Mouse (Mus musculus) granulocyte monocyte progenitor cell, adult 5-6 weeks (primary cell): ENCODE results near the gene Cyp4f15. TPM values are rescaled to one million over a fixed set of nuclear protein-coding genes. Genes with fewer than 3 reads are reported as not detected.
A peak's percentile ranks its signal among the peaks of the same experiment; 100 is the strongest.
"Not testable (repeated sequence)": the region's sequence is repeated elsewhere in the genome, so short reads cannot be mapped to it uniquely, and the experiment has no call there.

Experiments
- ATAC-seq: replicated peaks from 2 replicates; pipeline ENCODE4 v1.8.0; 2016; ENCODE audit warnings: mild to moderate bottlenecking, moderate TSS enrichment, inconsistent platforms; ENCODE audit not compliant: poor library complexity, severe bottlenecking
- total RNA-seq, 2 experiments: library from RNA; stranded (forward) in 1 of 2; stranded (reverse) in 1 of 2; fragments of 200-712, 200-1000 nt in 1 of 2; fragments of >200 nt in 1 of 2; fragmentation: Nextera tagmentation in 1 of 2; gene quantifications; 2 replicates each; pipeline ENCODE4 v1.2.3; 2014 to 2017

The Cyp4f15 gene
- total RNA-seq (2014; fragmentation: Nextera tagmentation) = not detected in 2 replicates
- total RNA-seq (2017) = not detected in 2 replicates

DNA sequence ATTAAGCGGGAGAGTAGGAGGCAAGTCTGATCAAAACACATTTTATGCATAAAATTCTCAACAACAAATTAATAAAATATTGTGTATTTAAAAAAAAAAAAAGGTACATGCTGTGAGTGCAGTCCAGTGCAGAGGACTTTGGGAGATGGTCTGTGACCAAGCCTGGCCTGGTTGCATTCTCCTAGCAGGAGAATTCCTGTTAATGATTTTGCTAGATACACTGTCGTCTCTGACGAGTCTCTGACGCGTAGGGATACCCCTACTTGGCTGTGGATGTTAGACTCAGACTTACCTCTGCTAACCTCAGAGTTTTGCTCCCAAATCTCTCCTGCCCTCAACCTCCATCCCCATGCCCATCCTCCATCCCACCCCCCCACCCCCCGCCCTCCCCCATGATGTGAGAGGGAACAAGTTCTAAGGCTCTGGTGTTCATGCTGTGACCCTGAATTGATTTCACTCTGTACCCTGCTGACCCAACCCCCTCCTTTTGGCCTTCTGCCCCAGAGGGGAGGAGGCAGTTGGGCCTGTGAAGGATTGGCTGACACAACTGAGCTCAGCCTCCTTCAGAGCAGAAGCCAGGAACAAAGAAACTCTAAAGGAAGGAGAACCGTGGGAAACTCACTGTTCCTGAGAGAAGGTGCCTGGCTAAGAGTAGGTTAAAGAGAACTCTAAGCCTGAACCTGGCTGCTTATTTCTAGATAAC is at the start of gene Cyp4f15:
Cyp4f15 (plus strand) TSS at position 580 of the 703 bp plus-strand sequence.
- ATAC-seq = no peak

DNA sequence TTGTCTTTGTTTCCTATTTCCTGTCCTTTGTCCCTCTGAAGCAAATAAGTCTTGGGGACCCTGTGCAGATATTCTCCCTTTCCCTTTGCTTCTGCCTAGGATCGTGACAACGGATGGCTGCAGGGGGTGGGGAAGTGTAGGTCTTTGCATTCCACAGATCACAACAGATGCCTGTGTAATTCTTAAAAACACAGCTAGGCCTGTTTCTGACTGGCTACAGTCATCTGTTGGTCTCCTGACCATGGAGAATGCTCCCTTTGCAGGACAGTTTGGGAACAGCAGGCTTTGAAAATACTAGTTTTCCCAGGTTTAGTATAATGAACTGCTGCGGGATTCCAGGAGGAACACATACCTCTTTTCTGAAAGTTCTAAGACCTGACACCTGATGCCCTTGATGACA is 49.1 kb upstream of the Cyp4f15 start:
- no peak for ATAC-seq

DNA sequence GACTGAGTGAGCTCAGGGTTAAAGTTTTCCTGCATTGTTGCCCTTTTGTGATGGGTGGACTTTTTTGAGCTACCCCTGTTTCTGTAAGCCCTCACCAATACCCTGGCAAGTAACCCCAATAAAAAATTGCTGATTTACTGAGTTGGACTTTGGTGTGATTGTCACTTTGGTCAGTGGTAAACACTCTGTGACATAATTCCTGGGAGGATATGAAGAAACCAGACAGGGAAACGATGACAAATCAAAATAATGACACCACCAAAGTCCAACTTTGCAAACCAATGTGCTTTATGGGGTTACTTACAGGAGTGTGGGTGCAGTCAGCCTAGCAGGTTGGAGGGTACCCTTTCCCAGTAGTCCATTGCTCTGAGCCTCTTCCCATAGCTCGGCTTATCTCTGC is 48.3 kb upstream of the Cyp4f15 start:
- ATAC-seq = no peak

DNA sequence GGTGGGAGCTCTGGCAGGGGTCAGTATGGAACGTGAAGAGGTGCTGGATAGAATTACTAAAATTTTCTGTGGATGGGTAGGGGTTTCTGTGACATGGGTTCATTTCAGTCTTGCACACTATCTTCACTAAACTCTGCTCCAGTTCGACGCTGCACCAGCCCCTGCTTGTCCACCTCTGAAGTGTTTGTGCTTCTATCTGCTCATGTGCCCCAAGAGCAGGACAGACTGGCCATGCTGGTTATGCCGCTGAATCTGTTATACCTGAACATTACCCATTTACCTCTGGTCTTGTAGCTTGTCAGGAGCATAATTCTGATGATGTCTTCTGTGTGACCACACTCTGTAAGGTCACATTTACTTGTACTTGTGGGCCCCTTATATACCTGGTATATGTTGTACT is 38.8 kb upstream of the Cyp4f15 start:
- ATAC-seq = no peak

DNA sequence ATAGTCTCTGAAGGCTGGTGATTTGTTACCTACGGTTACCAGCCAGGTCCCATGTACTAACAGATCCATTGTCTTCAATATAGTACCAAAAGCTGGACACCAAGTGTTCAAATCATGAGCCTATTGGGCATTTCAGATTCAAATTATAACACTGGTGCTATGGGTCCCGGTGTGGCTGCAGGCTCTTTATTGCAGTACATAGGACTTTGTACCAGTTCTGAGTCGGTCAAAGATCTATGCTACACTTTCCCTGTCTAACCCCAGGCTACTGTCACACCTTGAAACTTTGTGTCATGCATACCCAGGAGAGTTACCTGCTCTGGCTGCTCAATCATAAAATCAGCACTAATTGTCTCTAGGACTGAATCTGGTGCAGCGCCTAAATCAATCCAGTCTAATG is 31.6 kb upstream of the Cyp4f15 start:
- no peak for ATAC-seq

DNA sequence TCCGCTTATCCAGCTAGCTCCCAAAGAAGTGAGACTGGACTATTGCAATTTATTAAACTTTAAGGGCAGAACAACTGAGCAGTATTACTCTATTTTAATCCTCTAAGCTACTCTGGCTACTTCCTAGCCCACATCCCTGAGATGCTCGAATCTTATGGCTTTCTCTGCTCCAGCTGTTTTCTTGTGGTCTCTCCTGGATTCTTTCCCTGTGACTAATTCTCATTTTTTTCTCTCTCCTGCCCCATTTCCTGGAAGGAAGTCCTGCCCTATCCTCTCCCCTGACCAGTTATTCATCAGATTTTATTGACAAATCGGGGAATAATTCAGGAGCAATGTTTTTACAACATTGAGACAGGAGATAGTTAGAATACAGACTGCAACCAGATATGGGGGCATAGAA is 28.4 kb upstream of the Cyp4f15 start:
- ATAC-seq = no peak

DNA sequence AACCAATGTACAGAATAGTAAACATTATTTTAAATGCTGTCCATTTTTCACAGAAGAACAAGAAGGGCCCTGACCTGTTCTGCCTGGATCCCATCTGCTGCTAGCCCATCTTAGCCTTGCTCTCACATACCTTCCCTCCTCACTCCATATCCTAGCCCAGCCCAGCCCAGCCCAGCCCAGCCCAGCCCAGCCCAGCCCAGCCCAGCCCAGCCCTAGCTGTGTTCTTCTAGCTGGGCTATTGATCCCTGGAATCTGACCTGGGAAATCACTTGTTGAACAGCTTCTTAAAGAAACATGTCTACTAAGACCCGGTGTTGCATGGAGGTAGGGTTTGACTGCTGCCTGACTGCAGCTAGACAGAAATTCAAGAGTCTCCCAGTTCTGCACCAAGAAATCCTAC is 27.2 kb upstream of the Cyp4f15 start:
- ATAC-seq = no peak

DNA sequence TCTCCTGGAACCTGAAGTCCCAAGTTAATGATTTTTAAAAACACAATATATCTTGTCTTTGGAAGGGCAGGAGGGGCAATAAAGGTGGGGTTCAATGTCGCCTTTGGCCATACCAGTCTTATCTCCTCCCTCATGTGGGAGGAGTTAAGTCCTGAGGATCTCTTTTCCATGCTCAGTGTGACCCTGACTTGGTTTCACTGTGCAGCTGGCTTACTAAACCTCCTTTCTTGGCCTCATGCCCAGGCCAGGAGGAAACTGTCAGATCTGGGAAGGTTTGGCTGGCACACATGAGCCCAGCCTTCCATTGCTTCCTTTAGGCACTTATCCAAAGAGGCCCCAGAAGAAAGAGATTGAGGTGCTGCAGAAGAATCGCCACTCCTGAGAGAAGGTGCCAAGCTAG is 26.7 kb upstream of the Cyp4f15 start, which contains the start of gene Cyp4f40:
Cyp4f40 (plus strand) TSS at position 189 of the 400 bp plus-strand sequence.
- no peak for ATAC-seq

DNA sequence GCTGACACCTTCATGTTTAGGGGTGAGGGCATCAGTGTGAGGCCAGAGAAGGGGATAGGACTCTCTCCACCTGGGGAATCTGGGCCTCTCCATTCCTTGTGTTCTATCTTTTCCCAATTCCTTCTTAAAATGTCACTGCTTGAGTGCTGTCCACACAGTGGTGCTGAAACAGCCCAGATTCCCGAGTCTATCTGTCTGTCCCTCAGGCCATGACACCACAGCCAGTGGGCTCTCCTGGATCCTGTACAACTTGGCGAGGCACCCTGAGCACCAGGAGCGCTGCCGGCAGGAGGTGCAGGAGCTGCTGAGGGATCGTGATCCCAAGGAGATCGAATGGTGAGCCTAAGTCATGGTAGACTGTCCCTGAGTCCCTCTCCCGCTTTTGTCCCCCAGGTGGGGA is 11.5 kb upstream of the Cyp4f15 start:
- ATAC-seq = no peak

DNA sequence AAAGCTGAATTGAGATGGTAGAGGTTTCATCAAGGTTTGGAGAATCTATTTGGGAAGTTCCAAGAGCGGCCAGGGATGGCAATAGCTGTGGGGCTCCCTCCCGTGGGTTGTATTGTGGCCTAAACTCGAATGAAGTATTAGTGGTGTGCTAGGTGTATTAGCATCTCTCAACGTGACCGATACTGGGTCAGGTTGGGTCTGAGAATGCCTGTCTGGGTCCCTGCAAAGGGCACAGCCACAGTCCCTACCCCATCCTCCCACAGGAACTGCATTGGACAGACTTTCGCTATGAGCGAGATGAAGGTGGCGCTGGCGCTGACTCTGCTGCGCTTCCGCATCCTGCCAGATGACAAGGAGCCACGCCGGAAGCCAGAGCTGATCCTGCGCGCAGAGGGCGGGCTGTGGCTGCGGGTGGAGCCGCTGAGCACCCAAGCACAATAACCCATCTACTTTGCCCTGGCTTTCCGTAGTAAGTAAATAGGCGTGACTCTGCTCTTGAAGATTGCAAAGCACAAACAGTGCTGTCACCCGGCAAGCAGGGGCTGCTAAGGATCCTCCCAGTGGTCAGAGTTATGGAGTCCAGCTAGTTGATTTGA is 9.3 kb upstream of the Cyp4f15 start:
- peak; percentile 22; the same call in 1 of the 2 replicates for ATAC-seq

DNA sequence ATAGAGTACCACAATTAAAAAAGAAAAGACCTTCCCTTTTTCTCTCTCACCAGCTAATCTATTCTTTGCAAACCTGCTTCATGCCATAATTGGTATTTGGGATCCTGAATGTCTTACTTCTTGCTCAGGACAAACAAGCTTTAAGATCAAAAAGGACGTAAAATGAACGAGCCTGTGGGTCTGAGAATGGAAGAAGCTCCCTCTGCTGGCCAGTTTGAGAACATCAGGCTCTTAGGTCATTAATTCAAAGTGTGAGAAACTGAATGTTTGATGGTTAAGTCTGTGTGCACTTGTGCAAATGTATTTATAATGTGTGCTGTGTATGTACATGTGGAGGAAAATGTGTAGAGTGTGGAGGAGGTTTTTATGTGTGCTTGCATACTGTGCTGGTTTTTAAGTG is 5.0 kb upstream of the Cyp4f15 start:
- ATAC-seq = peak; percentile 37; the same call in 1 of the 2 replicates

DNA sequence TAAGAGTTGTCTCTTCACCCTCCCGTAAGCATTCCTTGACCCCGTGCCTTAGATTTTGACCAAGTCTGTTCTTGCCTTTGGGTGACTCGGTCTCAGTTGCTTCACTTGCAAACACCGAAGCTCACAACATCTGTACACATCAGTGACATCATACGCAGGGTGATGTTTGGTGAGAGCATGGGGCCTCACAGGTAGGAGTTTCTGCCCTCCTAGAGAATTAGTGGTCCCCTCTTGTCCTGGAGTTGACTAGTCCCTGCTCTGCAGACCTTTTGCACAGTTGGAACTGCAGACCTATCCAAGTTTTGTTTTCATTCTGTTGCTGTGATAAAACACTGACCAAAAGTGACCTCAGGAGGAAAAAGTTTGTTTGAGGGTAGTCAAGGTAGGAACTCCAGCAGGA is 1.3 kb downstream of the Cyp4f15 start:
- ATAC-seq = no peak

DNA sequence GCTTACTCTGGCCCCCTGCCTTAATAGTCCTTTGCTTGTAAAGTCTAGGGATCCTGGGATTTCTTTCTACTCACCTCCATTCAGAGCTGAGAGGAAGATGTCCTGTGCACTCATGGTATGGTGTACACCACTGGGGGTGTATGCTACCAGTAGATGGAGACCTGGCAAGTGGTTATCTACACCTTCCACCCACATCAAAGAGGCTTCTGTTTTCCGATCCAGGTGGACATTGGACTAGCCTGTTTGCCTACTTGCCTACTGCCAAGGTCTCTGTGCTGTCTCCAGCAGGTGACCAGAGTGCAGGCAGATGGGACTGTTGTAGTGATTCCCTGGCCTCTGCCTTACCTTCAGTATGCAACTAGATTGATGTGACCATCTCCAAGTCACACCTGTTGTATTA is 5.5 kb downstream of the Cyp4f15 start:
- no peak for ATAC-seq

DNA sequence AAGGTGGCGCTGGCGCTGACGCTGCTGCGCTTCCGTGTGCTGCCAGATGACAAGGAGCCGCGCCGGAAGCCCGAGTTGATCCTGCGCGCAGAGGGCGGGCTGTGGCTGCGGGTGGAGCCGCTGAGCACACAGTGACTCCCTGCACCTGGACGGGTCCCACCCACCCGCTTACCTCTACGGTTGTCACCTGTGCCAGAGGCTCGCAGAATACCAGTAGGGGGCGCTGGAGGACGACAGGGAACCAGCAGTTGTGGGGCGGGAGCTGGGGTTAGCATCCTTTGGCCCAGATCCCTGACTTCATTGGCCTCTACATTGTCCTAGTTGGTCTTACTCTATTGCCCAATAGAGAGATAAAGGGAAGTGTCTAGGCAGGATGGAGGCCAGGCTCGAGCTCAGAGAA is 17.4 kb downstream of the Cyp4f15 start:
- no peak for ATAC-seq

DNA sequence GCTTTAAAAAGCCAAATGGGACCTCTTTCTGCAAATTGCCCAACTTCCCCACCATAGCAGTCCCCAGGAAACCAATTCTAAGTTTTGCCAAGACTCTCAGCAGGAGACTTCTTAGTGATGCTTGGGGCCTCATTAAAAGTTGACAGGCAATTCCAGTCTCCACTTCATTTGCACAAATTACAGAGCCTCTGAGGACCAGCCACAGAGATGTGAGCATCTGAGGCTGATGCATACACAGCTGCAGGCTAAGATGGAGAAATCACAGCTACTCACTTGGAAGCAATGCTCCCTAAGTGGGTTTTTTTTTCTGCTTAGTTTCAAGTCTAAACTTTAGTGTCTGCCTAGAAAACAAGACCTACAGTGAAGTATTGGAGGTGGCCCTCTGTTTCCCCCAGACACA is 25.1 kb downstream of the Cyp4f15 start:
- ATAC-seq = not testable (repeated sequence)

DNA sequence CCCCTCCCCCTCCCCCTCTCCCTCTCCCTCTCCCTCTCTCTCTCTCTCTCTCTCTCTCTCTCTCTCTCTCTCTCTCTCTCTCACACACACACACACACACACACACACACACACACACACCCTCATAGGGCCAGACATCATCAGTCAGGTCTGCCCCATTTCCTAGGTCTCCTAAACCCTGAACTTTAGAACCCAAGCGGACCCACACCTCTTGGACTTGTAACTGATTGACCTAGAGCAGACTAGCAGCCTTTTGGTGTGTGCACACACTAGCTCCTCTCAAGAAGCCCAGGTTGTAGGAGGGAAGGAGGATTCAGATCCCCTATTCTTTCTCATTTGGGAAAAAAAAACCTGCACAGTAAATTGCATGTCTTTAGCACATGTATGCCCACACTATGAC is 36.7 kb downstream of the Cyp4f15 start:
- ATAC-seq = not testable (repeated sequence)

DNA sequence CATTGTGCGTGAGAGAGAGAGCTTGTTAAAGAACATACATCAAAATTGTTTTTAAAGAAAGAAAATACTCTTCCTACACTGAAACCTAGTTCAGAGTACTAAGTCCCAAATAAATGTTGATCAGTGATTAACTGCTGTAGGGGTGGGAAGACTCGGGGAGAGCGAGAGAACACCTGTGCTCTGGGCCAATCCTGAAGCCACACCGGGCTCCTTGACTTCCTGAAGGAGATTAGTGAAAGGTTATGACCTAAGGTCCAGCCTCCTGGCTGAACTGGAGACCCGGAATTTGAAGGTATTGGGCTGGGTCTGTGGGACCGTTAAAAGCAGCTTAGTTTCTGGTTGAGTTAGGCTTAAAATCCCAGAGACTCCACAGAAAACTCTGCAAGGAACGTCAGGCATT is 37.3 kb downstream of the Cyp4f15 start:
- ATAC-seq = no peak

DNA sequence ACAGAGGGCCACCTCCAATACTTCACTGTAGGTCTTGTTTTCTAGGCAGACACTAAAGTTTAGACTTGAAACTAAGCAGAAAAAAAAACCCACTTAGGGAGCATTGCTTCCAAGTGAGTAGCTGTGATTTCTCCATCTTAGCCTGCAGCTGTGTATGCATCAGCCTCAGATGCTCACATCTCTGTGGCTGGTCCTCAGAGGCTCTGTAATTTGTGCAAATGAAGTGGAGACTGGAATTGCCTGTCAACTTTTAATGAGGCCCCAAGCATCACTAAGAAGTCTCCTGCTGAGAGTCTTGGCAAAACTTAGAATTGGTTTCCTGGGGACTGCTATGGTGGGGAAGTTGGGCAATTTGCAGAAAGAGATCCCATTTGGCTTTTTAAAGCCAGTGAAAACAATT is 40.9 kb downstream of the Cyp4f15 start:
- not testable (repeated sequence) for ATAC-seq

DNA sequence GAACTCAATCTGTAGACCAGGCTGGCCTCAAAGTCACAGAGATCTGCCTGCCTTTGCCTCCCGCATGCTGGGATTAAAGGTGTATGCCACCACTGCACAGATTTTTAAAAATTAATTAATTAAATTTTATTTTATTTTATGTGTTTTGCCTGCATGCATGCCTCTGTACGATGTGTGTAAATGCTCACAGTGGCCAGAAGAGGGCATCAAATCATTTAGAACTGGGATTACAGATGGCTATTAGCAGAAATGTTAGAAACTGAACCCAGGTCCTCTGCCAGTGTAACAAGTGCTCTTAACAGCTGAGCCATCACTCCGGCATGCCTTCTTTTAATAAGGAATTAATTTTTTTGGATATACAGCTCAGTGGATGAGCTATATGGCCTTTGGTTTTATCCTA is 43.6 kb downstream of the Cyp4f15 start:
- no peak for ATAC-seq

DNA sequence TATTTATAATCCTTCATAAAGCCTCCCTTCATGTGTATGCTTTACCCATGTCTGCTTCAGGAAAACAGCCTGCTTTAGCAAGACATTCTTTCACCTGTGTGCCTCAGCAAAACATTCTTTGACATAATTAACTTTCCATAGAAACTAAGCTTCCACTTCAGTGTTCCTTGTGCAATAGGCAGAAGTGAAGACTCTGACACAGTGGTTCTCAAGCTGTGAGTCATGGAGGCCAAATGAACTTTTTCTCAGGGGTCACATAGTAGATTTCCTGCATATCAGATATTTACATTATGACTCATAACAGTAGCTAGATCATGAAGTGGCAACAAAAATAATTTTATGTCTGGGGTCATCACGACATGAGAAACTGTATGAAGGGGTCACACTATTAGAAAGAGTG is 53.0 kb downstream of the Cyp4f15 start:
- ATAC-seq = no peak

DNA sequence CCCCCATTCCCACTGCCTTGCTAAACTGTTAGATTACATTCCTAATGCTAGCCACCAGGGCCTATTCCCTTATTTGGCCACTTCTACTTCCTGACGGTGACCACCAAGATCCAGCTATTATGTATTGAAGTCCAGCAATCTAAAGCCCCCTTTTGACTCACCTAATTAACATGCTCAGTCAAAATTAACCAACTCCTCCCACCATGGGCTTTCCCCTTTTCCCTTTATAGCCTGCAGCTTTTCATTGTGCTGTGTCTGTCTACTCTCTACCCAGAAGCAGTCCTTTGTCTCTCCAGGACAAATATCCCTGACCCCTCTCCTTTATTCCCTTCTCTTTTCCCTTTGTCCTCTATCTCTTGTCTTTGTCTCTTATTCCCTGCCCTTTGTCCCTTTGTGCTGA is 55.6 kb downstream of the Cyp4f15 start:
- no peak for ATAC-seq

DNA sequence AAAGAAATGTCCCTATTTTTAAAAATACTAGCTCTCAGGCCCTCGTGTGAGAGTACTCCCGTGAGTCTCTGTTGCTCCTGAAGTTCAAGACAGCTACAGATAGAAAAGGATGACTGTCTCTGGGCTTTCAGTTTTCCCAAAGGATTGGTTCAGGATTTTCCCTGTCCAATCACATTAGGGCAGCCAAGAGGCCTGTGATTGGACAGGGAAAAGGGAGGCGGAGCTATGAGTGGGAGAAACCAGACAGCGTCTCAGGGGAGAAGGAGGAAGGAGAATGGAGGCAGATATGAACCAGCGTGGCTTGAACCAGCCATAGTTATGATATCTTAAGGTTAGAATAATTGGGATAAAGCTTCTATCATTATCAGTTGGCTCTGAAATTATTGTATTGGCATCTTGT is 65.2 kb downstream of the Cyp4f15 start:
- ATAC-seq = no peak
